Mouse (Mus musculus): ENCODE results near the gene Wdr86. TPM values are rescaled to one million over a fixed set of nuclear protein-coding genes. Genes with fewer than 3 reads are reported as not detected.
A peak's percentile ranks its signal among the peaks of the same experiment; 100 is the strongest.

Wdr86 gene
- polyA plus RNA-seq, 1 experiment from 2014 or later, result 35.9 TPM

- WGBS, result 1% methylated on average over 58 of the region's 59 CpGs
- Histone ChIP-seq H3K4me3 (replicated peaks) (peak overlapping the region; percentile 56), H3K27ac (replicated peaks) (peak overlapping the region; percentile 93), H3K9ac (peak overlapping the region; percentile 72), H3K27me3 (no peaks in the 10 kb centered on the region), H3K4me1 (peaks cover 50% of the 10 kb centered on the region), H3K36me3 (no peaks in the 10 kb centered on the region), H3K4me2 (replicated peaks) (peak overlapping the region; percentile 86), H3K9me3 (replicated peaks) (no peaks in the 10 kb centered on the region)
- ATAC-seq (ENCODE audit: insufficient number of reproducible peaks, low FRiP score, low TSS enrichment, low read depth), result peak; percentile 79
These were observed 20.1 kb upstream of the Wdr86 start for GRCm38 (mm10) chr5:24750321-24751304.

GRCm38 (mm10) chr5:24749731-24750130 lies 19.2 kb upstream of the Wdr86 start:
- Histone ChIP-seq H3K9ac (no peak overlapping the region), H3K27me3 (no peaks in the 10 kb centered on the region), H3K4me2 (replicated peaks) (peak overlapping the region; percentile 86), H3K4me1 (peaks cover 45% of the 10 kb centered on the region), H3K9me3 (replicated peaks) (no peaks in the 10 kb centered on the region), H3K27ac (replicated peaks) (peak overlapping the region; percentile 93), H3K4me3 (replicated peaks) (peak overlapping the region; percentile 56; the same call in 1 of the 2 replicates), H3K36me3 (no peaks in the 10 kb centered on the region)
- WGBS, result 51% methylated on average over 5 of the region's 5 CpGs
- ATAC-seq (ENCODE audit: insufficient number of reproducible peaks, low FRiP score, low TSS enrichment, low read depth), result no peak

- H3K9ac ChIP-seq, result no peak overlapping the region
- WGBS, result 11% methylated on average over 6 of the region's 6 CpGs
- H3K9me3 ChIP-seq (replicated peaks), result no peaks in the 10 kb centered on the region
- H3K27me3 ChIP-seq, result no peaks in the 10 kb centered on the region
- no peak overlapping the region for H3K4me2 ChIP-seq (replicated peaks)
- no peak for ATAC-seq (ENCODE audit: insufficient number of reproducible peaks, low FRiP score, low TSS enrichment, low read depth)
- peaks cover 37% of the 10 kb centered on the region for H3K4me1 ChIP-seq
- peak overlapping the region; percentile 51 for H3K27ac ChIP-seq (replicated peaks)
- H3K4me3 ChIP-seq (replicated peaks), result no peak overlapping the region
- H3K36me3 ChIP-seq, result no peaks in the 10 kb centered on the region
These were observed 17.0 kb upstream of the Wdr86 start for GRCm38 (mm10) chr5:24747533-24747932.

- H3K27me3 ChIP-seq, result no peaks in the 10 kb centered on the region
- no peaks in the 10 kb centered on the region for H3K36me3 ChIP-seq
- no peak overlapping the region for H3K4me2 ChIP-seq (replicated peaks)
- H3K9ac ChIP-seq, result no peak overlapping the region
- no peaks in the 10 kb centered on the region for H3K9me3 ChIP-seq (replicated peaks)
- no peak for ATAC-seq (ENCODE audit: insufficient number of reproducible peaks, low FRiP score, low TSS enrichment, low read depth)
- H3K4me3 ChIP-seq (replicated peaks), result no peak overlapping the region
- no peak overlapping the region for H3K27ac ChIP-seq (replicated peaks)
- WGBS, result 80% methylated on average over 10 of the region's 10 CpGs
- H3K4me1 ChIP-seq, result peaks cover 39% of the 10 kb centered on the region
These were observed 13.4 kb upstream of the Wdr86 start for GRCm38 (mm10) chr5:24743956-24744355.

GRCm38 (mm10) chr5:24741172-24741885 lies 10.8 kb upstream of the Wdr86 start:
- H3K27ac ChIP-seq (replicated peaks), result peak overlapping the region; percentile 77
- peaks cover 28% of the 10 kb centered on the region for H3K4me1 ChIP-seq
- no peaks in the 10 kb centered on the region for H3K27me3 ChIP-seq
- no peaks in the 10 kb centered on the region for H3K9me3 ChIP-seq (replicated peaks)
- H3K36me3 ChIP-seq, result no peaks in the 10 kb centered on the region
- ATAC-seq (ENCODE audit: insufficient number of reproducible peaks, low FRiP score, low TSS enrichment, low read depth), result peak; percentile 82; the same call in 1 of the 2 replicates
- H3K4me2 ChIP-seq (replicated peaks), result no peak overlapping the region
- H3K4me3 ChIP-seq (replicated peaks), result no peak overlapping the region
- peak overlapping the region; percentile 26; the same call in 1 of the 2 replicates for H3K9ac ChIP-seq
- 20% methylated on average over 15 of the region's 15 CpGs for WGBS

GRCm38 (mm10) chr5:24739141-24739753 lies 8.7 kb upstream of the Wdr86 start:
- no peak overlapping the region for H3K4me2 ChIP-seq (replicated peaks)
- 48% methylated on average over 15 of the region's 15 CpGs for WGBS
- ATAC-seq (ENCODE audit: insufficient number of reproducible peaks, low FRiP score, low TSS enrichment, low read depth), result no peak
- H3K27ac ChIP-seq (replicated peaks), result no peak overlapping the region
- no peak overlapping the region for H3K9ac ChIP-seq
- H3K4me1 ChIP-seq, result peaks cover 28% of the 10 kb centered on the region
- H3K36me3 ChIP-seq, result no peaks in the 10 kb centered on the region
- no peaks in the 10 kb centered on the region for H3K9me3 ChIP-seq (replicated peaks)
- H3K27me3 ChIP-seq, result no peaks in the 10 kb centered on the region
- H3K4me3 ChIP-seq (replicated peaks), result no peak overlapping the region

- H3K4me2 ChIP-seq (replicated peaks), result no peak overlapping the region
- no peaks in the 10 kb centered on the region for H3K27me3 ChIP-seq
- H3K9me3 ChIP-seq (replicated peaks), result no peaks in the 10 kb centered on the region
- H3K4me1 ChIP-seq, result peaks cover 28% of the 10 kb centered on the region
- no peaks in the 10 kb centered on the region for H3K36me3 ChIP-seq
- 65% methylated on average over 1 of the region's 1 CpGs for WGBS
- H3K27ac ChIP-seq (replicated peaks), result no peak overlapping the region
- ATAC-seq (ENCODE audit: insufficient number of reproducible peaks, low FRiP score, low TSS enrichment, low read depth), result no peak
- H3K4me3 ChIP-seq (replicated peaks), result no peak overlapping the region
- H3K9ac ChIP-seq, result no peak overlapping the region
These were observed 8.0 kb upstream of the Wdr86 start for GRCm38 (mm10) chr5:24738517-24738916.

- H3K9ac ChIP-seq, result no peak overlapping the region
- H3K9me3 ChIP-seq (replicated peaks), result no peaks in the 10 kb centered on the region
- H3K27ac ChIP-seq (replicated peaks), result no peak overlapping the region
- no peak overlapping the region for H3K4me3 ChIP-seq (replicated peaks)
- 90% methylated on average over 10 of the region's 10 CpGs for WGBS
- H3K36me3 ChIP-seq, result no peaks in the 10 kb centered on the region
- no peak for ATAC-seq (ENCODE audit: insufficient number of reproducible peaks, low FRiP score, low TSS enrichment, low read depth)
- H3K4me2 ChIP-seq (replicated peaks), result no peak overlapping the region
- no peaks in the 10 kb centered on the region for H3K27me3 ChIP-seq
- H3K4me1 ChIP-seq, result peaks cover 36% of the 10 kb centered on the region
These were observed 7.1 kb upstream of the Wdr86 start for GRCm38 (mm10) chr5:24737595-24737994.

- ATAC-seq (ENCODE audit: insufficient number of reproducible peaks, low FRiP score, low TSS enrichment, low read depth), result no peak
- Histone ChIP-seq H3K4me2 (replicated peaks) (no peak overlapping the region), H3K9ac (no peak overlapping the region), H3K9me3 (replicated peaks) (no peaks in the 10 kb centered on the region), H3K27ac (replicated peaks) (no peak overlapping the region), H3K4me1 (peaks cover 42% of the 10 kb centered on the region), H3K4me3 (replicated peaks) (no peak overlapping the region), H3K27me3 (no peaks in the 10 kb centered on the region), H3K36me3 (no peaks in the 10 kb centered on the region)
- 66% methylated on average over 7 of the region's 7 CpGs for WGBS
These were observed 3.4 kb upstream of the Wdr86 start for GRCm38 (mm10) chr5:24733771-24734426.

- peak; percentile 65 for ATAC-seq (ENCODE audit: insufficient number of reproducible peaks, low FRiP score, low TSS enrichment, low read depth)
- WGBS, result 2% methylated on average over 8 of the region's 8 CpGs
These were observed 2.6 kb upstream of the Wdr86 start for GRCm38 (mm10) chr5:24733134-24733533.

More at GRCm38 (mm10) chr5:24733134-24733533, 2.6 kb upstream of the Wdr86 start:
- Histone ChIP-seq H3K4me1 (peaks cover 48% of the 10 kb centered on the region), H3K36me3 (no peaks in the 10 kb centered on the region), H3K4me3 (replicated peaks) (no peak overlapping the region), H3K27me3 (no peaks in the 10 kb centered on the region), H3K9ac (no peak overlapping the region), H3K9me3 (replicated peaks) (no peaks in the 10 kb centered on the region), H3K27ac (replicated peaks) (peak overlapping the region; percentile 72; the same call in 1 of the 2 replicates), H3K4me2 (replicated peaks) (no peak overlapping the region)

Data from embryonic facial prominence, embryonic 15.5 days (tissue).